Mouse (Mus musculus) thymus, adult 2 months (tissue): ENCODE measurements around the gene Tsc1.

Source experiments
- CTCF ChIP-seq: fragments of 200-500 bp; IDR thresholded peaks from 2 replicates; pipeline ENCODE4 v1.5.1; 2012; ENCODE audit warnings: mild to moderate bottlenecking, control low read depth, low read length, moderate library complexity, borderline replicate concordance; ENCODE audit not compliant: control insufficient read depth, poor library complexity, insufficient read depth; ENCODE audit errors: extremely low read depth
- POLR2A ChIP-seq: fragments of 200-500 bp; IDR thresholded peaks from 2 replicates; pipeline ENCODE4 v1.6.1; 2012; ENCODE audit warnings: mild to moderate bottlenecking, low read length, control low read depth, moderate library complexity; ENCODE audit not compliant: control insufficient read depth, poor library complexity, insufficient read depth; ENCODE audit errors: extremely low read depth

- TF ChIP-seq CTCF (no peak), POLR2A (no peak)
Measured at GRCm38 (mm10) chr2:28632626-28633025, 8.4 kb upstream of the Tsc1 start.
